Mouse (Mus musculus) midbrain, embryonic 14.5 days (tissue): ENCODE results near the gene Dglucy. TPM values are rescaled to one million over a fixed set of nuclear protein-coding genes. Genes with fewer than 3 reads are reported as not detected.

Source experiments
- ATAC-seq: fragments of 200-750 bp; cut with Nextera tagmentation; 2 replicates; pipeline ENCODE4 v1.8.0; 2017; ENCODE audit warnings: moderate number of reproducible peaks, moderate library complexity; ENCODE audit not compliant: low FRiP score, low TSS enrichment
- DNase-seq: peaks from one replicate; pipeline ENCODE4 v3.0.0-alpha.2; 2015
- H3K27ac ChIP-seq: fragments of 300-500 bp; sonication (generic); replicated peaks from 2 replicates; pipeline ENCODE4 v1.5.1; 2014; ENCODE audit warnings: mild to moderate bottlenecking, low read depth, low read length, moderate library complexity
- H3K27me3 ChIP-seq: fragments of 300-500 bp; sonication (generic); 2 replicates; pipeline ENCODE4 v1.6.1; 2014; ENCODE audit warnings: low read length, control low read depth, mixed read lengths; ENCODE audit not compliant: control insufficient read depth, insufficient read depth
- H3K36me3 ChIP-seq: fragments of 300-500 bp; sonication (generic); 2 replicates; pipeline ENCODE4 v1.6.1; 2014; ENCODE audit warnings: low read length, control low read depth; ENCODE audit not compliant: control insufficient read depth, insufficient read depth
- H3K4me1 ChIP-seq: fragments of 300-500 bp; sonication (generic); 2 replicates; pipeline ENCODE4 v1.6.1; 2014; ENCODE audit warnings: mild to moderate bottlenecking, antibody characterized with exemption, low read length, control low read depth; ENCODE audit not compliant: control insufficient read depth, insufficient read depth
- H3K4me2 ChIP-seq: fragments of 300-500 bp; sonication (generic); 2 replicates; pipeline ENCODE4 v1.6.1; 2014; ENCODE audit warnings: mild to moderate bottlenecking, low read length, moderate library complexity
- H3K4me3 ChIP-seq: fragments of 300-500 bp; sonication (generic); replicated peaks from 2 replicates; pipeline ENCODE4 v1.5.1; 2014; ENCODE audit warnings: low read depth, low read length
- H3K9ac ChIP-seq: fragments of 300-500 bp; sonication (generic); replicated peaks from 2 replicates; pipeline ENCODE4 v1.6.1; 2014; ENCODE audit warnings: mild to moderate bottlenecking, low read length, moderate library complexity
- H3K9me3 ChIP-seq: fragments of 300-500 bp; sonication (generic); 2 replicates; pipeline ENCODE4 v1.6.1; 2016; ENCODE audit warnings: low read length, control low read depth, mixed read lengths; ENCODE audit not compliant: control insufficient read depth
- WGBS: fragments of 180-500 bp; shearing (Covaris S2); extraction: QIAGEN DNeasy Blood & Tissue Kit; methylation state at CpG from one replicate; pipeline ENCODE4 v1.1.7; 2014; 5-methylcytosine and 5-hydroxymethylcytosine counted together
- polyA plus RNA-seq: library from polyadenylated mRNA; unstranded; fragments of >200 nt; fragmentation: Nextera tagmentation; extraction: Ambion mirVana; gene quantifications from 2 replicates; pipeline ENCODE4 v1.2.1, GENCODE M21; 2014

Dglucy gene
- polyA plus RNA-seq, 1 experiment from 2014 or later: 1.7 TPM

- Histone ChIP-seq H3K4me2 (no peak overlapping the region), H3K36me3 (peaks cover 6% of the 10 kb centered on the region), H3K27me3 (0 out of 2 replicates have a peak, but pooled peaks cover 3% of the 10 kb centered on the region), H3K4me3 (no peak overlapping the region), H3K9ac (no peak overlapping the region), H3K27ac (no peak overlapping the region), H3K9me3 (no peaks in the 10 kb centered on the region), H3K4me1 (peaks cover 8% of the 10 kb centered on the region)
- DNase-seq: no peak
- ATAC-seq: no peak
- 80% methylated on average over 5 of the region's 5 CpGs for WGBS
Measured at GRCm38 (mm10) chr12:100906861-100907260, 128.0 kb downstream of the Dglucy start.

- 0 out of 2 replicates have a peak, but pooled peaks cover 3% of the 10 kb centered on the region for H3K27me3 ChIP-seq
- peak; percentile 68 for DNase-seq
- peak; percentile 65 for ATAC-seq
- peak within 1 kb of the TSS; percentile 49 for H3K4me3 ChIP-seq
- H3K4me1 ChIP-seq: peaks cover 8% of the 10 kb centered on the region
- 3% methylated on average over 39 of the region's 39 CpGs for WGBS
- H3K9me3 ChIP-seq: no peaks in the 10 kb centered on the region
- H3K9ac ChIP-seq: peak within 1 kb of the TSS; percentile 63
- peak within 1 kb of the TSS; percentile 94 for H3K4me2 ChIP-seq
- H3K27ac ChIP-seq: no peak within 1 kb of the TSS
- peaks cover 13% of the 10 kb centered on the region for H3K36me3 ChIP-seq
Measured at GRCm38 (mm10) chr12:100907598-100908297, 128.9 kb downstream of the Dglucy start, which contains the start of gene Gpr68. Gene Gpr68 (minus strand): TSS chr12:100908198.

GRCm38 (mm10) chr12:100908298-100909034 lies 129.6 kb downstream of the Dglucy start:
- 0 out of 2 replicates have a peak, but pooled peaks cover 3% of the 10 kb centered on the region for H3K27me3 ChIP-seq

GRCm38 (mm10) chr12:100909765-100910164 lies 130.9 kb downstream of the Dglucy start:
- H3K4me2 ChIP-seq: no peak overlapping the region
- no peaks in the 10 kb centered on the region for H3K9me3 ChIP-seq
- H3K4me1 ChIP-seq: peaks cover 8% of the 10 kb centered on the region
- 73% methylated on average over 6 of the region's 6 CpGs for WGBS
- H3K36me3 ChIP-seq: peaks cover 30% of the 10 kb centered on the region
- 0 out of 2 replicates have a peak, but pooled peaks cover 3% of the 10 kb centered on the region for H3K27me3 ChIP-seq
- no peak overlapping the region for H3K9ac ChIP-seq
- ATAC-seq: no peak
- DNase-seq: no peak
- H3K4me3 ChIP-seq: no peak overlapping the region
- H3K27ac ChIP-seq: no peak overlapping the region

More at GRCm38 (mm10) chr12:100908298-100909034, 129.6 kb downstream of the Dglucy start:
- Histone ChIP-seq H3K27ac (no peak overlapping the region), H3K4me2 (peak overlapping the region; percentile 94), H3K4me3 (peak overlapping the region; percentile 49), H3K9ac (peak overlapping the region; percentile 63), H3K9me3 (no peaks in the 10 kb centered on the region), H3K36me3 (peaks cover 20% of the 10 kb centered on the region), H3K4me1 (peaks cover 8% of the 10 kb centered on the region)
- peak; percentile 7; the same call in 1 of the 2 replicates for ATAC-seq
- 19% methylated on average over 9 of the region's 10 CpGs for WGBS
- peak; percentile 16 for DNase-seq

- H3K9ac ChIP-seq: no peak overlapping the region
- H3K36me3 ChIP-seq: peaks cover 36% of the 10 kb centered on the region
- ATAC-seq (no peak), DNase-seq (no peak)
- no peak overlapping the region for H3K4me3 ChIP-seq
- 80% methylated on average over 12 of the region's 12 CpGs for WGBS
- H3K27me3 ChIP-seq: 0 out of 2 replicates have a peak, but pooled peaks cover 3% of the 10 kb centered on the region
- no peak overlapping the region for H3K4me2 ChIP-seq
- no peaks in the 10 kb centered on the region for H3K9me3 ChIP-seq
- peaks cover 8% of the 10 kb centered on the region for H3K4me1 ChIP-seq
- H3K27ac ChIP-seq: no peak overlapping the region
Measured at GRCm38 (mm10) chr12:100910731-100911130, 131.9 kb downstream of the Dglucy start.

- 91% methylated on average over 15 of the region's 15 CpGs for WGBS
- no peak overlapping the region for H3K27ac ChIP-seq
- no peaks in the 10 kb centered on the region for H3K27me3 ChIP-seq
- no peak for ATAC-seq
- no peak overlapping the region for H3K4me2 ChIP-seq
- no peaks in the 10 kb centered on the region for H3K9me3 ChIP-seq
- H3K4me1 ChIP-seq: no peaks in the 10 kb centered on the region
- H3K9ac ChIP-seq: 0 out of 2 replicates have a peak overlapping the region, but pooled peaks have one; percentile 6
- no peak overlapping the region for H3K4me3 ChIP-seq
- peaks cover 74% of the 10 kb centered on the region for H3K36me3 ChIP-seq
- no peak for DNase-seq
Measured at GRCm38 (mm10) chr12:100924646-100925339, 145.9 kb downstream of the Dglucy start.

- H3K27me3 ChIP-seq: no peaks in the 10 kb centered on the region
- ATAC-seq (peak; percentile 40; the same call in 1 of the 2 replicates), DNase-seq (peak; percentile 95)
- peaks cover 72% of the 10 kb centered on the region for H3K36me3 ChIP-seq
- no peak overlapping the region for H3K4me2 ChIP-seq
- WGBS: 70% methylated on average over 14 of the region's 14 CpGs
- no peaks in the 10 kb centered on the region for H3K4me1 ChIP-seq
- no peak overlapping the region for H3K9ac ChIP-seq
- H3K4me3 ChIP-seq: no peak overlapping the region
- H3K27ac ChIP-seq: no peak overlapping the region
- no peaks in the 10 kb centered on the region for H3K9me3 ChIP-seq
Measured at GRCm38 (mm10) chr12:100925644-100926619, 147.1 kb downstream of the Dglucy start.
